12 mouse cellular contexts compared by ENCODE assay signal in genomic region chr14:12346865-12347600, GRCm38 (mm10). TPM values are rescaled to one million over a fixed set of nuclear protein-coding genes. Genes with fewer than 3 reads are reported as not detected.
DNase-seq lines count a peak whose midpoint lies in the region; ATAC-seq and TF ChIP-seq lines count a peak whose summit lies in the region.
"Had no signal": no experiment of that assay in that cellular context is flagged by ENCODE, and none has a peak within 500 bp of the region (broad histone marks: within the 10 kb centered on the region; RNA-seq: fewer than 3 reads in every experiment).

No protein-coding gene starts in this region.

- peaks cover 2 to 15% of the 10 kb centered on the region in 2 experiments; a peak in 3 of 4 replicates for H3K4me1 ChIP-seq in heart, embryonic 14.5 days (ENCODE audit: control insufficient read depth in 2 of 2, insufficient read depth in 2 of 2, low read length in 2 of 2)
- no peaks in the 10 kb centered on the region for H3K4me1 ChIP-seq in cortical plate, adult 2 months (ENCODE audit: control insufficient read depth, insufficient read depth, low read length)
- H3K4me1 ChIP-seq in forebrain, embryonic 16.5 days (replicated peaks; ENCODE audit: control insufficient read depth, insufficient read depth, low read length): peaks cover 43% of the 10 kb centered on the region
- H3K4me1 ChIP-seq in midbrain, embryonic 12.5 days: peaks cover 40% of the 10 kb centered on the region

- no peak for TF ChIP-seq POLR2A in cortical plate, adult 2 months (IDR thresholded peaks at IDR 0.05; ENCODE audit: extremely low read depth, insufficient read depth, low read length)

- peak overlapping the region; percentile 26 to 38; a peak in 2 of 4 replicates for H3K4me3 ChIP-seq in heart, embryonic 14.5 days (ENCODE audit: control insufficient read depth in 1 of 2, insufficient read depth in 1 of 2, low read depth in 1 of 2, low read length in 2 of 2)
- H3K4me3 ChIP-seq in cortical plate, adult 2 months (ENCODE audit: insufficient read depth, low read length): peak overlapping the region; percentile 82; the same call in 1 of the 2 replicates
- peak overlapping the region; percentile 59 for H3K4me3 ChIP-seq in forebrain, embryonic 16.5 days (replicated peaks; ENCODE audit: low read length)
- 0 out of 2 replicates have a peak overlapping the region, but pooled peaks have one; percentile 9 for H3K4me3 ChIP-seq in midbrain, embryonic 12.5 days

- peak overlapping the region; percentile 65 for H3K4me2 ChIP-seq in heart, embryonic 14.5 days (ENCODE audit: low read length)
- peak overlapping the region; percentile 71 for H3K4me2 ChIP-seq in forebrain, embryonic 16.5 days (ENCODE audit: low read length)
- H3K4me2 ChIP-seq in midbrain, embryonic 12.5 days (replicated peaks): peak overlapping the region; percentile 29

- 3% methylated on average over 26 of the region's 26 CpGs for whole genome bisulfite sequencing in heart, embryonic 14.5 days
- under 1% methylated on average over 26 of the region's 26 CpGs for WGBS in forebrain, embryonic 16.5 days
- WGBS in midbrain, embryonic 12.5 days: under 1% methylated on average over 26 of the region's 26 CpGs

- H3K36me3 ChIP-seq in heart, embryonic 14.5 days (ENCODE audit: control insufficient read depth, insufficient read depth, low read length): no peaks in the 10 kb centered on the region
- no peaks in the 10 kb centered on the region for H3K36me3 ChIP-seq in forebrain, embryonic 16.5 days (ENCODE audit: control insufficient read depth, insufficient read depth)
- H3K36me3 ChIP-seq in midbrain, embryonic 12.5 days: no peaks in the 10 kb centered on the region

- ATAC-seq in heart, embryonic 14.5 days (ENCODE audit: insufficient number of reproducible peaks, insufficient read depth, low FRiP score, low read depth): no peak
- ATAC-seq in forebrain, embryonic 16.5 days: peak; percentile 26
- ATAC-seq in midbrain, embryonic 12.5 days (ENCODE audit: low FRiP score, low read depth): no peak

- H3K27ac ChIP-seq in heart, embryonic 14.5 days (replicated peaks in 1 of 2; ENCODE audit: control insufficient read depth in 1 of 2, insufficient read depth in 1 of 2, low read depth in 2 of 2, low read length in 2 of 2): no peak overlapping the region
- H3K27ac ChIP-seq in cortical plate, adult 2 months (ENCODE audit: insufficient read depth, low read length): peak overlapping the region; percentile 29; the same call in 1 of the 2 replicates
- H3K27ac ChIP-seq in forebrain, embryonic 16.5 days (ENCODE audit: low read length): peak overlapping the region; percentile 88
- peak overlapping the region; percentile 39; the same call in 1 of the 2 replicates for H3K27ac ChIP-seq in midbrain, embryonic 12.5 days (replicated peaks)

- no peak for TF ChIP-seq CTCF in cortical plate, adult 2 months (IDR thresholded peaks at IDR 0.05; ENCODE audit: extremely low read depth, insufficient read depth, low read length)

- H3K9ac ChIP-seq in heart, embryonic 14.5 days (ENCODE audit: low read length): no peak overlapping the region
- H3K9ac ChIP-seq in forebrain, embryonic 16.5 days (replicated peaks; ENCODE audit: low read depth, low read length): peak overlapping the region; percentile 83
- H3K9ac ChIP-seq in midbrain, embryonic 12.5 days (replicated peaks): no peak overlapping the region

- no peaks in the 10 kb centered on the region for H3K9me3 ChIP-seq in heart, embryonic 14.5 days (ENCODE audit: control insufficient read depth, low read length)
- no peaks in the 10 kb centered on the region for H3K9me3 ChIP-seq in forebrain, embryonic 16.5 days (ENCODE audit: control insufficient read depth, low read length)
- H3K9me3 ChIP-seq in midbrain, embryonic 12.5 days: no peaks in the 10 kb centered on the region

- peaks cover 99% of the 10 kb centered on the region for H3K27me3 ChIP-seq in heart, embryonic 14.5 days (ENCODE audit: control insufficient read depth, insufficient read depth, low read length)
- peaks cover 44% of the 10 kb centered on the region for H3K27me3 ChIP-seq in forebrain, embryonic 16.5 days (replicated peaks; ENCODE audit: control insufficient read depth, insufficient read depth, low read length)
- peaks cover 100% of the 10 kb centered on the region for H3K27me3 ChIP-seq in midbrain, embryonic 12.5 days
- H3K27me3 ChIP-seq: CH12.LX had no signal

- DNase-seq in heart, adult 18-20 months: no peak
- DNase-seq in spleen, postnatal 10 days (ENCODE audit: low spot score in 2 of 2): no peak
- DNase-seq in thymus, postnatal 36 days: no peak
- no peak for DNase-seq in kidney, adult 8-10 months
- DNase-seq: right cerebral cortex, postnatal 4 days had no signal

RNA-seq across cellular contexts. Expression of gene Fezf2, which starts 1.0 kb away (rescaled TPM):
- polyA plus RNA-seq in heart, embryonic 14.5 days (2014; fragmentation: Nextera tagmentation; extraction: Ambion mirVana): not detected in 2 replicates
- not detected for total RNA-seq in heart, adult 18-20 months (2021)
- polyA plus RNA-seq in cortical plate, adult 2 months (2012; rRNA removed): 35.7 and 42.9 TPM in 2 replicates
- polyA plus RNA-seq in forebrain, embryonic 16.5 days (2015; fragmentation: Nextera tagmentation; extraction: Ambion mirVana): 85.1 and 93.0 TPM in 2 replicates
- 2.9 and 7.7 TPM in 2 replicates for polyA plus RNA-seq in midbrain, embryonic 12.5 days (2016; fragmentation: Nextera tagmentation; extraction: Ambion mirVana)
- total RNA-seq: CH12.LX; gastrocnemius, adult 18-20 months; liver, adult 2 months had no signal
- polyA plus RNA-seq: liver, adult 2 months had no signal

Comparison
In these comparisons a context has a peak if more than half of its experiments do, and no peak if none do; other contexts are left out.
1. H3K27ac ChIP-seq: peak in cortical plate, adult 2 months (single experiment), forebrain, embryonic 16.5 days (single experiment) and midbrain, embryonic 12.5 days (single experiment); none in heart, embryonic 14.5 days (0 of 2).
2. H3K4me3 ChIP-seq: peak in every context shown above with its lines; median percentile 82 in cortical plate, adult 2 months; 59 in forebrain, embryonic 16.5 days; 32 in heart, embryonic 14.5 days; 9 in midbrain, embryonic 12.5 days.
3. Peak in every context shown above with its lines, with median percentiles within 50 percentile points of each other: H3K4me2 ChIP-seq.